ENCODE assay signal across 8 mouse cellular contexts in genomic region chr5:139381586-139382513, GRCm38 (mm10). TPM values are rescaled to one million over a fixed set of nuclear protein-coding genes. Genes with fewer than 3 reads are reported as not detected.
DNase-seq lines count a peak whose midpoint lies in the region; ATAC-seq lines count a peak whose summit lies in the region.

No protein-coding gene starts in this region.

- no peak overlapping the region for H3K4me3 ChIP-seq in neural tube, embryonic 13.5 days
- H3K4me3 ChIP-seq in kidney, embryonic 15.5 days (replicated peaks): peak overlapping the region; percentile 14; the same call in 1 of the 2 replicates
- no peak overlapping the region for H3K4me3 ChIP-seq in midbrain, embryonic 15.5 days

- H3K9ac ChIP-seq in neural tube, embryonic 13.5 days: peak overlapping the region; percentile 34; the same call in 1 of the 2 replicates
- no peak overlapping the region for H3K9ac ChIP-seq in kidney, embryonic 15.5 days
- no peak overlapping the region for H3K9ac ChIP-seq in midbrain, embryonic 15.5 days

- H3K9me3 ChIP-seq in neural tube, embryonic 13.5 days: no peaks in the 10 kb centered on the region
- no peaks in the 10 kb centered on the region for H3K9me3 ChIP-seq in kidney, embryonic 15.5 days (replicated peaks)
- no peaks in the 10 kb centered on the region for H3K9me3 ChIP-seq in midbrain, embryonic 15.5 days

- H3K27me3 ChIP-seq in neural tube, embryonic 13.5 days: no peaks in the 10 kb centered on the region
- no peaks in the 10 kb centered on the region for H3K27me3 ChIP-seq in kidney, embryonic 15.5 days
- no peaks in the 10 kb centered on the region for H3K27me3 ChIP-seq in midbrain, embryonic 15.5 days (replicated peaks)

- H3K4me2 ChIP-seq in neural tube, embryonic 13.5 days: peak overlapping the region; percentile 81
- H3K4me2 ChIP-seq in kidney, embryonic 15.5 days: peak overlapping the region; percentile 93
- H3K4me2 ChIP-seq in midbrain, embryonic 15.5 days: peak overlapping the region; percentile 96; the same call in 1 of the 2 replicates

- 85% methylated on average over 18 of the region's 18 CpGs for WGBS in neural tube, embryonic 13.5 days
- WGBS in kidney, embryonic 15.5 days: 78% methylated on average over 18 of the region's 18 CpGs
- WGBS in midbrain, embryonic 15.5 days: 79% methylated on average over 18 of the region's 18 CpGs

- H3K27ac ChIP-seq in neural tube, embryonic 13.5 days (replicated peaks): peak overlapping the region; percentile 52; the same call in 1 of the 2 replicates
- peak overlapping the region; percentile 77 for H3K27ac ChIP-seq in kidney, embryonic 15.5 days
- no peak overlapping the region; the same call in 1 of the 2 replicates for H3K27ac ChIP-seq in midbrain, embryonic 15.5 days

- H3K36me3 ChIP-seq in neural tube, embryonic 13.5 days: no peaks in the 10 kb centered on the region
- no peaks in the 10 kb centered on the region for H3K36me3 ChIP-seq in kidney, embryonic 15.5 days
- no peaks in the 10 kb centered on the region for H3K36me3 ChIP-seq in midbrain, embryonic 15.5 days (replicated peaks)

- peaks cover 52% of the 10 kb centered on the region for H3K4me1 ChIP-seq in neural tube, embryonic 13.5 days (replicated peaks)
- peaks cover 92% of the 10 kb centered on the region for H3K4me1 ChIP-seq in kidney, embryonic 15.5 days
- peaks cover 16% of the 10 kb centered on the region for H3K4me1 ChIP-seq in midbrain, embryonic 15.5 days

- DNase-seq in neural tube, embryonic 10.5 days (ENCODE audit: extremely low spot score, low spot score): no peak
- peak; percentile 43 for DNase-seq in yolk sac, embryonic 10.5 days (ENCODE audit: low spot score)
- DNase-seq in left cerebral cortex, adult 9 months (ENCODE audit: low spot score in 2 of 2): no peak
- DNase-seq in left cerebral cortex, adult 18-20 months (ENCODE audit: low spot score in 2 of 2): no peak

- no peak for ATAC-seq in neural tube, embryonic 13.5 days (ENCODE audit: low read depth)
- peak; percentile 40 for ATAC-seq in erythroblast, adult 5-6 weeks (replicated peaks; ENCODE audit: low FRiP score, poor library complexity, severe bottlenecking)
- no peak for ATAC-seq in kidney, embryonic 15.5 days (replicated peaks; ENCODE audit: low FRiP score)
- no peak for ATAC-seq in midbrain, embryonic 15.5 days (replicated peaks)

RNA-seq across cellular contexts. Expression of gene Gpr146, which starts 4.4 kb away (rescaled TPM):
- 1.8 and 1.9 TPM in 2 replicates for polyA plus RNA-seq in neural tube, embryonic 13.5 days (2015; fragmentation: Nextera tagmentation; extraction: Ambion mirVana)
- 27.3 and 37.2 TPM in 2 replicates for total RNA-seq in erythroblast, adult 5-6 weeks (2015; ENCODE audit: low replicate concordance)
- total RNA-seq in erythroblast, adult 5-6 weeks (2017; ENCODE audit: low replicate concordance): 49.4 and 58.3 TPM in 2 replicates
- polyA plus RNA-seq in kidney, embryonic 15.5 days (2015; fragmentation: Nextera tagmentation; extraction: Ambion mirVana): 4.1 and 5.4 TPM in 2 replicates
- polyA plus RNA-seq in midbrain, embryonic 15.5 days (2015; fragmentation: Nextera tagmentation; extraction: Ambion mirVana): 2.5 and 2.7 TPM in 2 replicates
- total RNA-seq in left cerebral cortex, adult 18-20 months (2021): 10 to 100 TPM; 10.6 to 13.0 TPM

RNA-seq across cellular contexts. Expression of gene C130050O18Rik, which starts 23.2 kb away (rescaled TPM):
- polyA plus RNA-seq in neural tube, embryonic 13.5 days (2015; fragmentation: Nextera tagmentation; extraction: Ambion mirVana): 0.38 and 0.39 TPM in 2 replicates
- 1.9 and 2.1 TPM in 2 replicates for total RNA-seq in erythroblast, adult 5-6 weeks (2015; ENCODE audit: low replicate concordance)
- total RNA-seq in erythroblast, adult 5-6 weeks (2017; ENCODE audit: low replicate concordance): 2.9 and 4.3 TPM in 2 replicates
- polyA plus RNA-seq in kidney, embryonic 15.5 days (2015; fragmentation: Nextera tagmentation; extraction: Ambion mirVana): 0.60 and 1.2 TPM in 2 replicates
- 0.18 and 0.33 TPM in 2 replicates for polyA plus RNA-seq in midbrain, embryonic 15.5 days (2015; fragmentation: Nextera tagmentation; extraction: Ambion mirVana)
- under 1 TPM in 1 of 2 experiments, not detected in 1; 0.33 TPM for total RNA-seq in left cerebral cortex, adult 18-20 months (2021)

RNA-seq across cellular contexts. Expression of gene Cyp2w1, which starts 29.4 kb away (rescaled TPM):
- not detected in 2 replicates for polyA plus RNA-seq in neural tube, embryonic 13.5 days (2015; fragmentation: Nextera tagmentation; extraction: Ambion mirVana)
- not detected in 2 replicates for total RNA-seq in erythroblast, adult 5-6 weeks (2015; ENCODE audit: low replicate concordance)
- total RNA-seq in erythroblast, adult 5-6 weeks (2017; ENCODE audit: low replicate concordance): not detected in 2 replicates
- polyA plus RNA-seq in kidney, embryonic 15.5 days (2015; fragmentation: Nextera tagmentation; extraction: Ambion mirVana): 0.16 and 0.60 TPM in 2 replicates
- 0.46 TPM in 1 of 2 replicates, not detected in the other for polyA plus RNA-seq in midbrain, embryonic 15.5 days (2015; fragmentation: Nextera tagmentation; extraction: Ambion mirVana)
- not detected for total RNA-seq in left cerebral cortex, adult 18-20 months (2021)

RNA-seq across cellular contexts. Expression of gene Cox19, which starts 30.6 kb away (rescaled TPM):
- 113 and 120 TPM in 2 replicates for polyA plus RNA-seq in neural tube, embryonic 13.5 days (2015; fragmentation: Nextera tagmentation; extraction: Ambion mirVana)
- 4.2 and 6.5 TPM in 2 replicates for total RNA-seq in erythroblast, adult 5-6 weeks (2015; ENCODE audit: low replicate concordance)
- total RNA-seq in erythroblast, adult 5-6 weeks (2017; ENCODE audit: low replicate concordance): 7.7 and 8.8 TPM in 2 replicates
- polyA plus RNA-seq in kidney, embryonic 15.5 days (2015; fragmentation: Nextera tagmentation; extraction: Ambion mirVana): 96.2 and 102 TPM in 2 replicates
- 106 and 108 TPM in 2 replicates for polyA plus RNA-seq in midbrain, embryonic 15.5 days (2015; fragmentation: Nextera tagmentation; extraction: Ambion mirVana)
- 10 to 100 TPM; 66.8 to 67.7 TPM for total RNA-seq in left cerebral cortex, adult 18-20 months (2021)

RNA-seq across cellular contexts. Expression of gene Gper1, which starts 41.1 kb away (rescaled TPM):
- 8.5 and 9.9 TPM in 2 replicates for polyA plus RNA-seq in neural tube, embryonic 13.5 days (2015; fragmentation: Nextera tagmentation; extraction: Ambion mirVana)
- total RNA-seq in erythroblast, adult 5-6 weeks (2015; ENCODE audit: low replicate concordance): not detected in 2 replicates
- total RNA-seq in erythroblast, adult 5-6 weeks (2017; ENCODE audit: low replicate concordance): not detected in 2 replicates
- 5.1 and 5.7 TPM in 2 replicates for polyA plus RNA-seq in kidney, embryonic 15.5 days (2015; fragmentation: Nextera tagmentation; extraction: Ambion mirVana)
- polyA plus RNA-seq in midbrain, embryonic 15.5 days (2015; fragmentation: Nextera tagmentation; extraction: Ambion mirVana): 8.2 and 9.5 TPM in 2 replicates
- total RNA-seq in left cerebral cortex, adult 18-20 months (2021): 1 to 10 TPM; 2.8 to 3.0 TPM
